Mouse (Mus musculus) neural tube, embryonic 11.5 days (tissue): ENCODE measurements around the gene Npdc1. TPM values are rescaled to one million over a fixed set of nuclear protein-coding genes. Genes with fewer than 3 reads are reported as not detected.

Experiments used
- ATAC-seq: fragments of 200-750 bp; cut with Nextera tagmentation; 2 replicates; pipeline ENCODE4 v1.8.0; 2017; ENCODE audit warnings: moderate number of reproducible peaks, mild to moderate bottlenecking, moderate TSS enrichment, moderate library complexity; ENCODE audit not compliant: insufficient read depth, low FRiP score, low TSS enrichment
- DNase-seq: peaks from one replicate; pipeline ENCODE4 v3.0.0-alpha.2; 2015; ENCODE audit warnings: low spot score
- H3K27ac ChIP-seq: fragments of 300-500 bp; sonication (generic); 2 replicates; pipeline ENCODE4 v1.5.1; 2014; ENCODE audit warnings: low read depth, mild to moderate bottlenecking, low read length
- H3K27me3 ChIP-seq: fragments of 300-500 bp; sonication (generic); 2 replicates; pipeline ENCODE4 v1.6.1; 2014; ENCODE audit warnings: mild to moderate bottlenecking, low read length, mixed read lengths; ENCODE audit not compliant: control insufficient read depth, insufficient read depth
- H3K36me3 ChIP-seq: fragments of 300-500 bp; sonication (generic); 2 replicates; pipeline ENCODE4 v1.6.1; 2014; ENCODE audit warnings: mild to moderate bottlenecking, low read length, moderate library complexity, mixed read lengths; ENCODE audit not compliant: control insufficient read depth, insufficient read depth
- H3K4me1 ChIP-seq: fragments of 300-500 bp; sonication (generic); 2 replicates; pipeline ENCODE4 v1.6.1; 2014; ENCODE audit warnings: low read length, mixed read lengths; ENCODE audit not compliant: control insufficient read depth, insufficient read depth
- H3K4me2 ChIP-seq: fragments of 300-500 bp; sonication (generic); 2 replicates; pipeline ENCODE4 v1.6.1; 2014; ENCODE audit warnings: low read depth, mild to moderate bottlenecking, moderate library complexity
- H3K4me3 ChIP-seq: fragments of 300-500 bp; sonication (generic); 2 replicates; pipeline ENCODE4 v1.5.1; 2014; ENCODE audit warnings: low read depth, low read length
- H3K9ac ChIP-seq: fragments of 300-500 bp; sonication (generic); 2 replicates; pipeline ENCODE4 v1.6.1; 2014; ENCODE audit warnings: mild to moderate bottlenecking, low read length
- H3K9me3 ChIP-seq: fragments of 300-500 bp; sonication (generic); 2 replicates; pipeline ENCODE4 v1.6.1; 2016; ENCODE audit warnings: low read length; ENCODE audit not compliant: control insufficient read depth
- WGBS: fragments of 180-500 bp; shearing (Covaris S2); extraction: QIAGEN DNeasy Blood & Tissue Kit; methylation state at CpG from one replicate; pipeline ENCODE4 v1.1.7; 2014; 5-methylcytosine and 5-hydroxymethylcytosine counted together
- polyA plus RNA-seq: library from polyadenylated mRNA; unstranded; fragments of >200 nt; fragmentation: Nextera tagmentation; extraction: Ambion mirVana; gene quantifications from 2 replicates; pipeline ENCODE4 v1.2.1, GENCODE M21; 2014

The Npdc1 gene
- polyA plus RNA-seq, 1 experiment from 2014 or later = 133 TPM

GRCm38 (mm10) chr2:25430395-25431233 lies 31.5 kb downstream of the Npdc1 start:
- ATAC-seq (no peak), DNase-seq (no peak)
- peaks cover 10% of the 10 kb centered on the region; the same call in 1 of the 2 replicates for H3K27me3 ChIP-seq
- no peak overlapping the region for H3K4me3 ChIP-seq
- 75% methylated on average over 17 of the region's 17 CpGs for WGBS
- no peaks in the 10 kb centered on the region; the same call in 1 of the 2 replicates for H3K36me3 ChIP-seq
- no peak overlapping the region for H3K4me2 ChIP-seq
- H3K4me1 ChIP-seq = 0 out of 2 replicates have a peak, but pooled peaks cover 3% of the 10 kb centered on the region
- H3K9me3 ChIP-seq = no peaks in the 10 kb centered on the region
- no peak overlapping the region for H3K9ac ChIP-seq
- H3K27ac ChIP-seq = no peak overlapping the region

DNA sequence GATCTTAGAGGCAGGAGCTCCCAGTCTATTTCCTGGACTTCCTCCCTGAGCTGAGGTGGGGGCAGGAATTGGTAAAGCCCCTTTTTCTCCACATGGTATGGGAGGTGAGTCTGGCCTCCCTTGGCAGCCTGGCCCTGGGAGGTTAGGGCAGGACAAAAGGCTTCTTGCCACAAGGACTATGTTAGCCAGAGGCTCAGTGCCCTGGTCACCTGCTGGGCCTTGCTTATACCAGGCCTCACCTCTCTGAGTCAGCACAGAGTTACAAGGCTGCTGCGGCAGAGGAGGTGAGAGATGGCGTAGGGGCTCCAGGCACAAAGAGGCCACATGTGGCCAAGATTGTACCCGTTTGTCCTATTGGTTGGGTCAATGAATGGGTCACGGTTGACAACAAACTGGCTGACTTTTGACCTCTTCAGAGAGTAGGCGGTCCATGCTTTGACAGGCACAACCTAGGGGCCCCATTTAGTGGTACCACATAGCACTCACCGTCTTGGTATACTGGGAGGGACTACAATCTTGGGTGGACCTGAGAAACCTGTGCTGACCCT lies 32.2 kb downstream of the Npdc1 start:
- ATAC-seq (no peak), DNase-seq (no peak)
- Histone ChIP-seq H3K4me3 (no peak overlapping the region), H3K9ac (no peak overlapping the region), H3K36me3 (no peaks in the 10 kb centered on the region; the same call in 1 of the 2 replicates), H3K27ac (no peak overlapping the region), H3K9me3 (no peaks in the 10 kb centered on the region), H3K4me2 (no peak overlapping the region), H3K27me3 (peaks cover 6% of the 10 kb centered on the region; the same call in 1 of the 2 replicates), H3K4me1 (0 out of 2 replicates have a peak, but pooled peaks cover 3% of the 10 kb centered on the region)
- 38% methylated on average over 6 of the region's 6 CpGs for WGBS

DNA sequence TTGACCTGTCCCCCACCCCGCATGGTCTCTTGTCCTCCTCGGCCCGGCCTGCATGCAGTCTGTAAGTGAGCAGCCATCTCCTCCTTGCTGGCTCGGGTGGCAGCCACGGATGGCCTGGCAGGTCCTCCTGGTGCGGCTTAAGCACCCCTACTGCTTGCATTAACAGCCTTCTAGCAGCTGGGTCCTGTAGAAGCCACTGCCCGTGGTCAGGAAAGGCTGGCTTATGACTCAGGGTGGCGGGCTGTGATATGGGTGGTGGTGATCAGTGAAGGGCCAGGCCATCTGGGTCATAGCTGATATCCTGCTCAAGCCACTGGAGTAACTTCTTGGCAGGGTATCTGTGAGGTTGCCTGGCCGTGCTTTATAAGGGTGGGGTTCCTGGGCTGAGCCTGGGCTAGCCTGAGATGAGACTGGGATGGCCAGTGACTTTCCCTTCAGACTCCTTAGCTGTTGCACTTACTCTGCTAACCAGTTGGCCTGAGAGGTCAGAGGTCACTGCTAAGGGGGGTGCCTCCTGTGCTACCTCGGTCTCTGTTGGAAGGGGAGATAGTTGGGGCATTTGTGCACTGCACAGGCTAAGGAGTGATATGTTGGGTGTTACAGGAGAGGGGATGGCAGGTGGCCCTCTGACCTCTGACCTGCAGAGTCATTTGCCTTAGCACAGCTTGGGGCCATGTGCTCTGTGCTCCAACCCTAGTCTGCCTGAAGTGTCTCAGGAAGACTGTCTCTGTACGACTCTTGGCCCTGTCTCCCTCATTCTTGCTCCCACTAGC lies 33.4 kb downstream of the Npdc1 start:
- WGBS = 75% methylated on average over 11 of the region's 11 CpGs
- ATAC-seq = no peak

GRCm38 (mm10) chr2:25433101-25433500 lies 34.0 kb downstream of the Npdc1 start:
- DNase-seq (no peak), ATAC-seq (no peak)
- Histone ChIP-seq H3K4me2 (no peak overlapping the region), H3K9ac (no peak overlapping the region), H3K27ac (no peak overlapping the region), H3K27me3 (peaks cover 6% of the 10 kb centered on the region; the same call in 1 of the 2 replicates), H3K4me3 (no peak overlapping the region), H3K9me3 (no peaks in the 10 kb centered on the region), H3K4me1 (0 out of 2 replicates have a peak, but pooled peaks cover 3% of the 10 kb centered on the region), H3K36me3 (no peaks in the 10 kb centered on the region; the same call in 1 of the 2 replicates)
- 88% methylated on average over 17 of the region's 17 CpGs for WGBS

More for the DNA sequence above, 33.4 kb downstream of the Npdc1 start:
- Histone ChIP-seq H3K9me3 (no peaks in the 10 kb centered on the region), H3K9ac (no peak overlapping the region), H3K4me2 (no peak overlapping the region), H3K4me1 (0 out of 2 replicates have a peak, but pooled peaks cover 3% of the 10 kb centered on the region), H3K4me3 (no peak overlapping the region), H3K36me3 (no peaks in the 10 kb centered on the region; the same call in 1 of the 2 replicates), H3K27me3 (peaks cover 6% of the 10 kb centered on the region; the same call in 1 of the 2 replicates), H3K27ac (no peak overlapping the region)
- no peak for DNase-seq

- 90% methylated on average over 8 of the region's 8 CpGs for WGBS
- H3K36me3 ChIP-seq = peaks cover 3% of the 10 kb centered on the region; the same call in 1 of the 2 replicates
- no peak overlapping the region for H3K4me2 ChIP-seq
- no peaks in the 10 kb centered on the region for H3K9me3 ChIP-seq
- H3K27me3 ChIP-seq = peaks cover 6% of the 10 kb centered on the region; the same call in 1 of the 2 replicates
- no peak for ATAC-seq
- no peak overlapping the region for H3K4me3 ChIP-seq
- H3K27ac ChIP-seq = no peak overlapping the region
- no peak overlapping the region for H3K9ac ChIP-seq
- no peak for DNase-seq
- H3K4me1 ChIP-seq = 0 out of 2 replicates have a peak, but pooled peaks cover 3% of the 10 kb centered on the region
Observed at GRCm38 (mm10) chr2:25434292-25434691, 35.1 kb downstream of the Npdc1 start.

DNA sequence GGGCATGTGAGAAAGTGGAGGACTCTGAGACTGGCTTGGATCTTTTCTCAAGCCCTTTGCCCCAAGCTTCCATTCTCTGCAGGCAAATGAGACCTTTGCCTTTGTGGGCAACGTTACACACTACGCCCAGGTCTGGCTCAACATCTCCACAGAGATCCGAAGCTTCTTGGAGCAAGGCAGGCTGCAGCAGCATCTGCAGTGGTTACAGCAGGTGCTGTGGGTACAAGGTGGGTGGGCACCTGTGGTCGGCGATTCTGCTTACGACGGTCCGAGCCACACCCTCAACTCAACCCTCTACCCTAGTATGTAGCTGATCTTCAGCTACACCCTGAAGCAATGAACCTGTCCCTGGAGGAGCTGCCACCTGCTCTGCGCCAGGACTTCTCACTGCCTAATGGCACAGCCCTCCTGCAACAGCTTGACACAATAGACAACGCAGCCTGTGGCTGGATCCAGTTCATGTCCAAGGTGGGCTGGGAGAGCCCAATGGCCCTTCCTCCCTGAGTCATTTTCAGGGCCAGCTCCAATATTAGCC lies 37.2 kb downstream of the Npdc1 start:
- no peaks in the 10 kb centered on the region for H3K9me3 ChIP-seq
- 96% methylated on average over 10 of the region's 10 CpGs for WGBS
- no peak overlapping the region for H3K4me3 ChIP-seq
- no peaks in the 10 kb centered on the region for H3K4me1 ChIP-seq
- ATAC-seq (no peak), DNase-seq (no peak)
- H3K9ac ChIP-seq = no peak overlapping the region
- no peaks in the 10 kb centered on the region for H3K27me3 ChIP-seq
- no peak overlapping the region for H3K27ac ChIP-seq
- no peak overlapping the region for H3K4me2 ChIP-seq
- peaks cover 3% of the 10 kb centered on the region; the same call in 1 of the 2 replicates for H3K36me3 ChIP-seq

DNA sequence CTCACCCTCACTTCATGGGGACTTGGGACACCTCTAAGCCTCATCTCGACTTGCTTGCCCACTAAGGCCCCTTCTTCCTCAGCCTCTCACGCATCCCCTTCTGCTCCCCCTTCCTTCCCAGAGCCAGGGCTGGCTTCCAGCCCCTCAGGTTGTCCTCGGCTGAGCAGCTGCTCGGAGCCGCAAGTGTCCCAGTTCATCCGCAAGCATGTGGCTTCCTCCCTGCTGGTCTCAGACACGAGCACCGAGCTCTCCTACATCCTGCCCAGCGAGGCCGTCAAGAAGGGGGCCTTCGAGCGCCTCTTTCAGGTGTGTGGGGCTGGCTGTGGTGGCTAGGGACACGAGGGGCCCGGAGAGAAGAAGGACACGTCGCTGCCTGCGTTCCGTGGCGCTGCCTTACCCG lies 41.9 kb downstream of the Npdc1 start:
- DNase-seq (no peak), ATAC-seq (no peak)
- Histone ChIP-seq H3K4me1 (no peaks in the 10 kb centered on the region), H3K36me3 (peaks cover 3% of the 10 kb centered on the region), H3K27me3 (no peaks in the 10 kb centered on the region), H3K9me3 (no peaks in the 10 kb centered on the region), H3K4me3 (no peak overlapping the region), H3K4me2 (no peak overlapping the region), H3K27ac (no peak overlapping the region), H3K9ac (no peak overlapping the region)
- WGBS = 91% methylated on average over 20 of the region's 20 CpGs

- 94% methylated on average over 14 of the region's 14 CpGs for WGBS
- Histone ChIP-seq H3K4me2 (no peak overlapping the region), H3K9me3 (no peaks in the 10 kb centered on the region), H3K27ac (no peak overlapping the region), H3K4me3 (no peak overlapping the region), H3K36me3 (peaks cover 3% of the 10 kb centered on the region), H3K9ac (no peak overlapping the region), H3K27me3 (no peaks in the 10 kb centered on the region), H3K4me1 (no peaks in the 10 kb centered on the region)
- DNase-seq (no peak), ATAC-seq (no peak)
Observed at GRCm38 (mm10) chr2:25442682-25443081, 43.5 kb downstream of the Npdc1 start.
